Mouse (Mus musculus) c-Kit-negative CD71-positive TER-119-positive erythroid progenitor cells, embryonic 14.5 days (primary cell): ENCODE measurements around the gene Tmco4.
"Not testable (repeated sequence)": the region's sequence is repeated elsewhere in the genome, so short reads cannot be mapped to it uniquely, and the experiment has no call there.

Experiments used
- DNase-seq: peaks from one replicate; pipeline ENCODE4 v3.0.0-alpha.2; 2013; ENCODE audit warnings: low read depth, low spot score

Tmco4 gene

GRCm38 (mm10) chr4:138973719-138974115 is 1.0 kb downstream of the Tmco4 start:
- DNase-seq, result no peak

- DNase-seq, result not testable (repeated sequence)
Measured at GRCm38 (mm10) chr4:138974540-138974939, 1.9 kb downstream of the Tmco4 start.

- DNase-seq, result no peak
Measured at GRCm38 (mm10) chr4:138975194-138975593, 2.5 kb downstream of the Tmco4 start.

- DNase-seq, result no peak
Measured at GRCm38 (mm10) chr4:138976046-138976445, 3.4 kb downstream of the Tmco4 start.

- no peak for DNase-seq
Measured at GRCm38 (mm10) chr4:138980021-138980420, 7.3 kb downstream of the Tmco4 start.

GRCm38 (mm10) chr4:138980771-138981420 is 8.2 kb downstream of the Tmco4 start:
- DNase-seq, result no peak

- DNase-seq, result no peak
Measured at GRCm38 (mm10) chr4:138983422-138983821, 10.7 kb downstream of the Tmco4 start.

- no peak for DNase-seq
Measured at GRCm38 (mm10) chr4:138984744-138985143, 12.1 kb downstream of the Tmco4 start.

GRCm38 (mm10) chr4:138986280-138986679 is 13.6 kb downstream of the Tmco4 start:
- no peak for DNase-seq

- no peak for DNase-seq
Measured at GRCm38 (mm10) chr4:138994389-138994788, 21.7 kb downstream of the Tmco4 start.

- no peak for DNase-seq
Measured at GRCm38 (mm10) chr4:138996410-138996809, 23.7 kb downstream of the Tmco4 start.

- no peak for DNase-seq
Measured at GRCm38 (mm10) chr4:138997121-138997520, 24.4 kb downstream of the Tmco4 start.

- DNase-seq, result no peak
Measured at GRCm38 (mm10) chr4:138998611-138999010, 25.9 kb downstream of the Tmco4 start.

GRCm38 (mm10) chr4:139001026-139001425 is 28.3 kb downstream of the Tmco4 start:
- no peak for DNase-seq

GRCm38 (mm10) chr4:139001433-139001832 is 28.7 kb downstream of the Tmco4 start:
- DNase-seq, result no peak

GRCm38 (mm10) chr4:139004067-139004466 is 31.4 kb downstream of the Tmco4 start:
- no peak for DNase-seq

- DNase-seq, result no peak
Measured at GRCm38 (mm10) chr4:139005214-139005613, 32.5 kb downstream of the Tmco4 start.

GRCm38 (mm10) chr4:139007353-139007752 is 34.7 kb downstream of the Tmco4 start:
- DNase-seq, result no peak

- DNase-seq, result no peak
Measured at GRCm38 (mm10) chr4:139007981-139008536, 35.4 kb downstream of the Tmco4 start.

GRCm38 (mm10) chr4:139011201-139011702 is 38.6 kb downstream of the Tmco4 start:
- no peak for DNase-seq

GRCm38 (mm10) chr4:139013281-139013680 is 40.6 kb downstream of the Tmco4 start:
- no peak for DNase-seq

- DNase-seq, result no peak
Measured at GRCm38 (mm10) chr4:139014793-139015192, 42.1 kb downstream of the Tmco4 start.

- no peak for DNase-seq
Measured at GRCm38 (mm10) chr4:139018388-139018787, 45.7 kb downstream of the Tmco4 start.
